Mouse (Mus musculus) thymus, adult 2 months (tissue): ENCODE measurements around the gene Misp. TPM values are rescaled to one million over a fixed set of nuclear protein-coding genes. Genes with fewer than 3 reads are reported as not detected.

Experiments used
- DNase-seq: peaks from one replicate; pipeline ENCODE4 v3.0.0; 2021
- H3K27ac ChIP-seq: fragments of 200-500 bp; 2 replicates; pipeline ENCODE4 v1.5.1; 2012; ENCODE audit warnings: low read length, control low read depth; ENCODE audit not compliant: control insufficient read depth, insufficient read depth
- H3K27me3 ChIP-seq: fragments of 200-500 bp; 2 replicates; pipeline ENCODE4 v1.6.1; 2012; ENCODE audit warnings: mild to moderate bottlenecking, low read length, moderate library complexity, mixed read lengths; ENCODE audit not compliant: control insufficient read depth, insufficient read depth
- H3K36me3 ChIP-seq: fragments of 200-500 bp; 2 replicates; pipeline ENCODE4 v1.6.1; 2012; ENCODE audit warnings: mild to moderate bottlenecking, low read length, moderate library complexity; ENCODE audit not compliant: control insufficient read depth, insufficient read depth
- H3K4me1 ChIP-seq: fragments of 200-500 bp; replicated peaks from 2 replicates; pipeline ENCODE4 v1.6.1; 2012; ENCODE audit warnings: low read length; ENCODE audit not compliant: control insufficient read depth, insufficient read depth
- H3K4me3 ChIP-seq: fragments of 200-500 bp; 2 replicates; pipeline ENCODE4 v1.5.1; 2012; ENCODE audit warnings: mild to moderate bottlenecking, low read length, control low read depth, moderate library complexity; ENCODE audit not compliant: control insufficient read depth, insufficient read depth
- CTCF ChIP-seq: fragments of 200-500 bp; IDR thresholded peaks from 2 replicates; pipeline ENCODE4 v1.5.1; 2012; ENCODE audit warnings: mild to moderate bottlenecking, control low read depth, low read length, moderate library complexity, borderline replicate concordance; ENCODE audit not compliant: control insufficient read depth, poor library complexity, insufficient read depth; ENCODE audit errors: extremely low read depth
- POLR2A ChIP-seq: fragments of 200-500 bp; IDR thresholded peaks from 2 replicates; pipeline ENCODE4 v1.6.1; 2012; ENCODE audit warnings: mild to moderate bottlenecking, low read length, control low read depth, moderate library complexity; ENCODE audit not compliant: control insufficient read depth, poor library complexity, insufficient read depth; ENCODE audit errors: extremely low read depth
- WGBS: fragments of 180-500 bp; shearing (Covaris S2); methylation state at CpG from one replicate; pipeline ENCODE4 v1.1.7; 2018; 5-methylcytosine and 5-hydroxymethylcytosine counted together
- polyA plus RNA-seq: library from polyadenylated mRNA; depleted of rRNA; stranded (reverse); fragments of >200 nt; gene quantifications from 2 replicates; pipeline ENCODE4 v1.2.3, GENCODE M21; 2012

Gene Misp
- polyA plus RNA-seq, 1 experiment: 6.8 TPM

- Histone ChIP-seq H3K4me1 (peaks cover 25% of the 10 kb centered on the region), H3K27ac (no peak overlapping the region)
- WGBS: 11% methylated on average over 7 of the region's 7 CpGs
Observed at GRCm38 (mm10) chr10:79832026-79832785, 11.4 kb downstream of the Misp start.

GRCm38 (mm10) chr10:79832786-79833181 lies 12.0 kb downstream of the Misp start:
- H3K4me1 ChIP-seq: peaks cover 25% of the 10 kb centered on the region
- H3K4me3 ChIP-seq: no peak overlapping the region
- TF ChIP-seq CTCF: no peak
- TF ChIP-seq POLR2A: no peak
- DNase-seq: no peak
- 35% methylated on average over 9 of the region's 9 CpGs for WGBS
- H3K27ac ChIP-seq: no peak overlapping the region
- no peaks in the 10 kb centered on the region for H3K36me3 ChIP-seq
- H3K27me3 ChIP-seq: no peaks in the 10 kb centered on the region

More at GRCm38 (mm10) chr10:79832026-79832785, 11.4 kb downstream of the Misp start:
- DNase-seq: peak; percentile 37
- Histone ChIP-seq H3K36me3 (no peaks in the 10 kb centered on the region), H3K4me3 (no peak overlapping the region), H3K27me3 (no peaks in the 10 kb centered on the region)
- TF ChIP-seq CTCF (no peak), POLR2A (no peak)

GRCm38 (mm10) chr10:79834769-79835398 lies 14.1 kb downstream of the Misp start:
- DNase-seq: peak; percentile 83
- no peaks in the 10 kb centered on the region for H3K36me3 ChIP-seq
- TF ChIP-seq POLR2A (no peak), CTCF (peak; percentile 96)
- peaks cover 25% of the 10 kb centered on the region for H3K4me1 ChIP-seq
- 34% methylated on average over 9 of the region's 9 CpGs for WGBS
- H3K27me3 ChIP-seq: no peaks in the 10 kb centered on the region
- no peak overlapping the region for H3K27ac ChIP-seq
- H3K4me3 ChIP-seq: no peak overlapping the region

- no peaks in the 10 kb centered on the region for H3K36me3 ChIP-seq
- H3K4me1 ChIP-seq: peaks cover 31% of the 10 kb centered on the region
- H3K27me3 ChIP-seq: no peaks in the 10 kb centered on the region
- H3K27ac ChIP-seq: no peak overlapping the region
- 99% methylated on average over 3 of the region's 3 CpGs for WGBS
- no peak for DNase-seq
- H3K4me3 ChIP-seq: no peak overlapping the region
- TF ChIP-seq POLR2A (no peak), CTCF (no peak)
Observed at GRCm38 (mm10) chr10:79836918-79837317, 16.1 kb downstream of the Misp start.

- Histone ChIP-seq H3K4me3 (no peak overlapping the region), H3K36me3 (no peaks in the 10 kb centered on the region), H3K27me3 (no peaks in the 10 kb centered on the region), H3K4me1 (peaks cover 18% of the 10 kb centered on the region), H3K27ac (no peak overlapping the region)
- 77% methylated on average over 2 of the region's 2 CpGs for WGBS
- DNase-seq: no peak
- TF ChIP-seq CTCF (no peak), POLR2A (no peak)
Observed at GRCm38 (mm10) chr10:79838151-79838550, 17.4 kb downstream of the Misp start.

- no peak for TF ChIP-seq POLR2A
- TF ChIP-seq CTCF: no peak
- DNase-seq: no peak
- WGBS: 95% methylated on average over 3 of the region's 3 CpGs
- no peak overlapping the region for H3K27ac ChIP-seq
- H3K4me3 ChIP-seq: no peak overlapping the region
- H3K36me3 ChIP-seq: no peaks in the 10 kb centered on the region
- no peaks in the 10 kb centered on the region for H3K27me3 ChIP-seq
- peaks cover 12% of the 10 kb centered on the region for H3K4me1 ChIP-seq
Observed at GRCm38 (mm10) chr10:79840091-79840490, 19.3 kb downstream of the Misp start.
